Mouse (Mus musculus) testis, adult 2 months (tissue): ENCODE data around the gene Padi2.

Source experiments
- CTCF ChIP-seq: fragments of 200-500 bp; IDR thresholded peaks from 2 replicates; pipeline ENCODE4 v1.5.1; 2012; ENCODE audit warnings: low read depth, mild to moderate bottlenecking, inconsistent platforms, low read length, moderate library complexity; ENCODE audit not compliant: control insufficient read depth, insufficient read depth, insufficient replicate concordance
- POLR2A ChIP-seq: fragments of 200-500 bp; IDR thresholded peaks from 2 replicates; pipeline ENCODE4 v1.6.1; 2012; ENCODE audit warnings: low read depth, mild to moderate bottlenecking, inconsistent platforms, low read length, moderate library complexity; ENCODE audit not compliant: control insufficient read depth

- TF ChIP-seq CTCF (no peak), POLR2A (no peak)
These were observed 45.4 kb upstream of the Padi2 start for GRCm38 (mm10) chr4:140860767-140861147.
